Mouse (Mus musculus) kidney, adult 11 months (tissue): ENCODE measurements at regions not wholly inside any gene's neighbourhood (a gene's known extent, or its start where the extent isn't known, plus 50 kb on each side); places are given as distances from the start of the nearest gene placed in this dataset.
A peak's percentile ranks its signal among the peaks of the same experiment; 100 is the strongest.
"Not testable (repeated sequence)": the region's sequence is repeated elsewhere in the genome, so short reads cannot be mapped to it uniquely, and the experiment has no call there.

Experiments
- DNase-seq: peaks from one replicate; pipeline ENCODE4 v3.0.0; 2022

- no peak for DNase-seq
These were observed 252.6 kb upstream of the Mpdz start for GRCm38 (mm10) chr4:81695182-81695581.

GRCm38 (mm10) chr4:81677205-81677604 lies 234.6 kb upstream of the Mpdz start:
- no peak for DNase-seq

GRCm38 (mm10) chr4:81674871-81675270 lies 232.3 kb upstream of the Mpdz start:
- no peak for DNase-seq

- DNase-seq: no peak
These were observed 231.0 kb upstream of the Mpdz start for GRCm38 (mm10) chr4:81673398-81674265.

GRCm38 (mm10) chr4:81671986-81672385 lies 229.4 kb upstream of the Mpdz start:
- no peak for DNase-seq

- no peak for DNase-seq
These were observed 226.6 kb upstream of the Mpdz start for GRCm38 (mm10) chr4:81669181-81669580.

- no peak for DNase-seq
These were observed 218.5 kb upstream of the Mpdz start for GRCm38 (mm10) chr4:81661096-81661495.

- no peak for DNase-seq
These were observed 185.8 kb upstream of the Mpdz start for GRCm38 (mm10) chr4:81628496-81628828.

GRCm38 (mm10) chr4:81627714-81628495 lies 185.3 kb upstream of the Mpdz start:
- no peak for DNase-seq

GRCm38 (mm10) chr4:81625348-81625934 lies 182.8 kb upstream of the Mpdz start:
- no peak for DNase-seq

- DNase-seq: no peak
These were observed 181.5 kb upstream of the Mpdz start for GRCm38 (mm10) chr4:81624111-81624510.

GRCm38 (mm10) chr4:81621391-81622137 lies 178.9 kb upstream of the Mpdz start:
- DNase-seq: peak; percentile 58

- DNase-seq: peak; percentile 37
These were observed 174.6 kb upstream of the Mpdz start for GRCm38 (mm10) chr4:81617191-81617590.

GRCm38 (mm10) chr4:81611191-81611590 lies 168.6 kb upstream of the Mpdz start:
- DNase-seq: no peak

- DNase-seq: no peak
These were observed 157.8 kb upstream of the Mpdz start for GRCm38 (mm10) chr4:81600396-81600795.

GRCm38 (mm10) chr4:81597390-81597789 lies 154.8 kb upstream of the Mpdz start:
- DNase-seq: no peak

- not testable (repeated sequence) for DNase-seq
These were observed 150.8 kb upstream of the Mpdz start for GRCm38 (mm10) chr4:81593431-81593830.

- DNase-seq: no peak
These were observed 139.9 kb upstream of the Mpdz start for GRCm38 (mm10) chr4:81582546-81582945.

- no peak for DNase-seq
These were observed 137.9 kb upstream of the Mpdz start for GRCm38 (mm10) chr4:81580553-81580952.

- DNase-seq: no peak
These were observed 136.9 kb upstream of the Mpdz start for GRCm38 (mm10) chr4:81579389-81580110.

GRCm38 (mm10) chr4:81578981-81579380 lies 136.4 kb upstream of the Mpdz start:
- no peak for DNase-seq

GRCm38 (mm10) chr4:81573771-81574170 lies 131.2 kb upstream of the Mpdz start:
- DNase-seq: no peak
